Mouse (Mus musculus) kidney, postnatal 14 days (tissue): Measurements from ENCODE around the gene Ywhah.
A peak's percentile ranks its signal among the peaks of the same experiment; 100 is the strongest.
"Not testable (repeated sequence)": the region's sequence is repeated elsewhere in the genome, so short reads cannot be mapped to it uniquely, and the experiment has no call there.

Experiments
- DNase-seq: peaks from one replicate; pipeline ENCODE4 v3.0.0; 2022; ENCODE audit warnings: mixed read lengths

Gene Ywhah

GRCm38 (mm10) chr5:33011132-33012106 lies 7.2 kb upstream of the Ywhah start:
- DNase-seq = peak; percentile 41

GRCm38 (mm10) chr5:33014096-33014495 lies 4.5 kb upstream of the Ywhah start:
- no peak for DNase-seq

DNA sequence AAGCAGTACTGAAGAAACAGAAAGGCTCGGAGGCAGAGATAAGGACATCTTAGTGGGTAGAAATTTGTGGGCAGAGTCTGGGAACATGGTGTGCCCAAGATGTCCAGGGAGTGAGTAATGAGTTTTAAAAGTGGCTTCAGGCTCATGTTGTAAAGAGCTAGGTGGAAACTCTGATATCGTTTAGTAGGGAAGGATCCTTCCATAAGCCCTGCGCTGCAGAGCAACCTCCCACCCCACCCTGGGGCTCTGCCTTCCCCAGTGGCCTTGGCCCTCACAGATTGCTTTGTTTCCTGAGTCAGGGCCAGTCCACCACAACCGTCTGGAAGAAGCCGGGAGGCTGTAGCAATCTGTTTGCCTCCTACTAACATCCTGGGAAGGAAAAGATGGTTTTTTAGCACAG lies 3.0 kb upstream of the Ywhah start:
- no peak for DNase-seq

DNA sequence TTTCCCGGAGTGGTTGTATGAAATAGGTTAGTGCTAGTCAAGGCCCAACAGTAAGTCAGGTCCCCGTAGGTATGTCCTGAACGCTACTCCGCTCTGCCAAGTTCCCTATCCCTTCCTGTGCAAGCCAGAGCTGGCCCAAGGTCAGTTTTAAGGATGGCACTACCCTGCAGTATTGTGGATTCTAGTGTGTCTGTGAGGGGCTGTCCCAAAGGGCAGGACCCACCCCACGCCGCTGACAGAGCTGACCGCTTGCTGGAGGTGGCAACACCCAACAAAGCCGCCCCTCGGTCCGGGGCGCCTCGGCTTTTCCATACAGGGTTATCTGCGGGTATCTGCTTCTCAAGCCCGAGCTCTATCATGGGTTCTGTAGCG lies 441 bp upstream of the Ywhah start:
- no peak for DNase-seq

- DNase-seq = no peak
These were observed 808 bp downstream of the Ywhah start for GRCm38 (mm10) chr5:33019426-33019821.

DNA sequence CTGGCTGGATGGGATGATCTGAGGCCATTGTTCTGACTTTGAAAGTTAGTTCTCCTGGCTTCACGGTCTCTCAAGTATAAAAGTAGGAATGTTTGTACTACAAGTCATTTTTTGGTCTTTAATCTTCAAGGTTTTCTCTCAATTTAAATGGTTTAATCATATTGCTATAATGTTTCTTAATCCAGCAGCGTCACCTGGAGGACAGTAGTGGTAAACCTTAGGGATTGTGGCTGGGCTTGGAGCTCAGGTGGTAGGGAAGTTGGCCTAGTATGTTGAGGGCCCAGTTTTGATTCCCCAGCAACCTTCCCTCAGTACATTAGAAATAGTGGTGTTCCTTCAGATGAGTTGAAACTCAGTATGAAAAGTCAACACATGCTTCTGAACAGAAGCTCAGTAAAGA lies 3.0 kb downstream of the Ywhah start:
- peak; percentile 45 for DNase-seq

GRCm38 (mm10) chr5:33023337-33023736 lies 4.7 kb downstream of the Ywhah start:
- DNase-seq = no peak

DNA sequence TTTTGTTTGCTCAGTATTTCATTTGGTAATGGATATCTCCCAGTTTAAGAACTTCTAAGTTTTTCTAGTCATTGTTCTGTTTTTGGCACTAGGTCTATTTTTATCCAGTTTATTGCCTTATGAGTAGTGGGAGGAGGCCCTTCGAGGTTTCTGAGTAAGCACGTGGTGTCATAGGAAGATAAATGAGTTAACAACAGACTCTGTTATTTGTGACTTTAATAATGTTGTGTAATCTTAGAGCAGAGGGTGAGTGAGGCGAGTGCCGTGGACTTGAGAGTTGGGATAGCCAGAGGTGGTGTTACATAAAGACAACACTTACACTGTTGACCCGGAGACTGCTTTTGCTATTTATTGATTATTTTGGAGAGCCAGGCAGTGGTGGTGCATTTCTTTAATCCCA lies 5.9 kb downstream of the Ywhah start:
- DNase-seq = no peak

DNA sequence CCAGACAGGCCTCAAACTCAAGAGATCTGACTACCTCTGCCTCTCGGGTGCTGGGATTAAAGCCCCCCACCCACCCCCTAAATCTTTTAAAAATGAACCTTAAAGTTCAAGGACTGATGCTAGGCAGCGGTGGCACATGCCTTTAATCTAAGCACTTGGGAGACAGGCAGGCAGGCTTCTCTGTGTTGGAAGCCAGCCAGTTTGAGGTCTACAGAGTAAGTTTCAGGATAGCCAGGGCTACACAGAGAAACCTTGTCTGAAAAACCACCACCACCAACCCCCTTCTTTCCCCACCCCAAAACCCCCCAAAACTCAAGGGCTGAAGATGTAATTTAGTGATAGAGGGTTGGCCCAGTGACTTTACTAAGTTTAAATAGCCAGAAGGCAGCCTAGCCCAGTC lies 10.0 kb downstream of the Ywhah start:
- no peak for DNase-seq

DNA sequence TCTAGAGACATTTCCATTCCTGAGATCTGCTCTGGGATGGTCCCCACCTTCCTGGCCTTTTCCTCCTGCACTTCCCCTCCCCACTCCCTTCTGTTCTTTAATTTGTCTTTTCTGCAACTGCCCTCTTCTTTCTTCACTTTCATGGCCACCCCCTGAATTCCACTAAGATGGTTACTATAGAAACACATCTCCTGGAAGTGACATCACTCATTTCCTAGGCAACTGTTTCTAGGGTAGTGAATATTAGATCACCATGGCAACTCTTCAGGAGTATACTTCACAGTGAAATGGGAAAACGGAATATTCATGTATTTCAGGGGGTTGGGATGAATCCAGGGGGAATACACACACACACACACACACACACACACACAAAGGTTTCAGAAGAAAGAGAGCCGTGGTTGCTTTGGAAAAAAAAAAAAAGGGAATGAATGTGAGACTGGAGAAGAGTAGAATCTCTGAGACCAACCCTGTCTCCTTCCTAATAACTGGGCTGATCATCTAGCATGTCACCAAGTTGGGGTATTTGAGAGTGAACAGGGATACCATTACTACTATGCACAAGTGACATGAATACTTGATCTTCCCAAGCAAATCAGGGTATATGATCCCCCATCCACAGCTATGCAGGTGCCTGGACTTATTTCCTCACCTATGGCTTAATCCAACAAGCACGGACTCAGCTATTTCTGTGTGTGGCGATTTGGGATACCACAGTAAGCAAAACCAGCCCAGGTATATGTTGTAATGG lies 12.0 kb downstream of the Ywhah start:
- no peak for DNase-seq

DNA sequence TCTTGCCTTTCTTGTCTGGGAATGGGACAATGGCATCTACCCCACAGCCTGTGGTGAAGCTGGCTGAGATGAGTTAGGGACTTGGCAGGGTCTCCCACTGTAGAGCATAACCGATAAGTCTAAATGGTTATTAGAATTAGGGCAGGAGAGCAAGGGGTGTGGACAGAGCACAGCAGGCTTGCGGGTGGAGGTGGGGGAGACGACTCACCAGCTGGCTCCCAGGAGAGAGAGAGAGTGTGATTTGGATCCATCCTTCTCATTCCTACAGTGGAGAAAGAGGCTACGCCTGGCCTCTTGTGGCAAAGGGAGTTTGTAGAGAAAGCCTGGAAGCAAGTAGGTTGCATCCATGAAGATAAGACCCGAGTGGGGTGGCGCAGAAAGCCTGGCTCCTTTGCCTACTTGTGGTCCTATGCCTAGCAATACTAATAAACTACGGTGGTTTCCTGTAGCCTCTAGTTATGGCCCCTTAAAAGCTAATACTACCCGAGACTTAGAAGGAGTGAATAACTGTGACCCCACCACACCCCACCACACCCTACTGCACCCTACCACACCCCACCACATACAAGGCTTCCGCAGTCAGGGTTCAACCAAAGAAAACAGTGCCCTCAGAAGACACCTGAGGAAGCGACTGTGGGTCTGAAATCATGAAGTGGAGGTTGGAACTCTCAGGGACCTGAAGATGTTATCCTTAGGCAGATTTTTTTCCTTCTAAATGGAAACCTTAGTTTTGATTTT lies 13.6 kb downstream of the Ywhah start:
- no peak for DNase-seq

- peak; percentile 85 for DNase-seq
These were observed 14.5 kb downstream of the Ywhah start for GRCm38 (mm10) chr5:33033121-33033520.

DNA sequence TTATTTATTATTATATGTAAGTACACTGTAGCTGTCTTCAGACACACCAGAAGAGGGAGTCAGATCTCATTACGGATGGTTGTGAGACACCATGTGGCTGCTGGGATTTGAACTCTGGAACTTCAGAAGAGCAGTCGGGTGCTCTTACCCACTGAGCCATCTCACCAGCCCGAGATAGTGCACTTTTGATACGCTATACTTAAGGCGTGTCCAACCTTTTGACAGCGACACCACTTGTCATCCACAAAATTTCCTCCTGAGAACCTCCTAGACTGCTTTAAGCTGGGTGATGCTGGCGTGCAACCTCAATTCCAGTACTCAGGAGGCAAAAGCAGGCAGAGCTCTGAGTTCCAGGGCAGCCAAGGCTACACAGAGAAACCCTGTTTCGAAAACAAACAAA lies 15.0 kb downstream of the Ywhah start:
- not testable (repeated sequence) for DNase-seq

DNA sequence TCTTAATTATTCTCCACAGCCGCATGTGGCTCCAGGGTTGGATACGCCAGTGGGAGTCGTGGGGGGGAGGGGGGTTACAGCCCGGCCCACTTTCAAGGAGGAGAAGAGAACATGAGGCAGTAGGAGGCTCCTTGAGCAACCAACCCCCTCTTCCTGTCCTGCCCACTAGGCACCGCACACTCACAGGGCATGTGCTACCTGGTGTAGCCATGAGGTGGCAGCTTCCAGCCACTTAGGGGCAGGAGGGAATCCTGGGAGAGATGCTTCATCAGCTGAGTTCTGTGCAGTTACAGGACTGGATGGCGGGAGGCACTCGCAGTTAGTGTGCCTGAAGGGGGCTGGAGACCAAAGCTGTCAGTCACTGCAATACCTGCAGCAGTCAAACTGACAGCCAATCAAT lies 15.5 kb downstream of the Ywhah start:
- DNase-seq = peak; percentile 28

DNA sequence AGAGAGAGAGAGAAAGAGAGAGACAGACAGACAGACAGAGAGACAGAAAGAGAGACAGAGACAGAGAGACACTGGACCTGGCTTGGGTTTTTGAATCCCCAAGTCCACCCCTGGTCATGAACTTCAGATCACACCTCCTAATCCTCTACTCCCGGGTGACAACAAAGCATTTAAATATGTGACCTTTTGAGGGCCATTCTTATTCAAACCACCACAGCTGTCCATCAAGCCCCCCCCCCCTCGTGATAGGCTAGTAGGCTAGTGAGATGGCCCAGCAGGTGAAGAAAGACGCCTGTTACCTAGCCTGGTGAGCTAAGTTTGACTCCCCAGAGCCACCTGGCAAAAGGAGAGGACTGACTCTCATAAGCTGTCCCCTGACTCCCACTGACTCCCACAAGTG lies 16.3 kb downstream of the Ywhah start:
- DNase-seq = no peak

DNA sequence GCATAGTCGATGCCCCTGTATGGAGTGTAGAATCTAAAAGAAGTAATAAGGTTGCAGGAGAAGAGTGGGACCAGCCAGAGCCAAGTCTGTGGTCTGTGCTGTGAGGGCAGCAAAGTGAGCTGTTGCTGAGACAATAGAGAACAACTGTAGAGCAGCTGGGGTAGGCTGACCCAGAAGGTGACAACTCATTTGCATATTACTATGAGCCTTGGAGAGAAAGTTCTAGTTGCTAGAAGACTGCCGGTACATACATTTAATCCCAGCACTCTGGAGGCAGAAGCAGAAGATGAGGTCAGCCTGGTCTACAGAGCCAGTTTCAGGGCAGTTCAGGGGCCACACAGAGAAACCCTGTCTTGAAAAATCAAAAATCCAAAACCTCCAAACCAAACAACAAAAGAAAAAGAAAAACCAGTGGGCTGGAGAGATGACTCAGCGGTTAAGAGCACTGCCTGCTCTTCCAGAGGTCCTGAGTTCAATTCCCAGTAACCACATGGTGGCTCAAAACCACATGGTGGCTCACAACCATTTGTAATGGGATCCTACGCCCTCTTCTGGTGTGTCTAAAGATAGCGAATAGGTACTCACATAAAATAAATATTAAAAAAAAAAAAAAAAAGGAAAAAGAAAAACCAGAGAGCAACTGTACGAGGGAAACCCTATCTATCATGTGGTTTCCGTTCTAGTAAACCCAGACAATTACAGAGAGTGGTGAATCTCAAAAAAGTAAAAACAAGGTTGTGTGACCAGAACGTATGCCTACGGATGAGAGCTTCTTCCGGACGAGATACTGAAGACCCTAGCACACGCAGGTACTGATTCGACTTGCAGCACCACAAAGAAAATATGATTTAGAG lies 20.3 kb downstream of the Ywhah start:
- DNase-seq = no peak

DNA sequence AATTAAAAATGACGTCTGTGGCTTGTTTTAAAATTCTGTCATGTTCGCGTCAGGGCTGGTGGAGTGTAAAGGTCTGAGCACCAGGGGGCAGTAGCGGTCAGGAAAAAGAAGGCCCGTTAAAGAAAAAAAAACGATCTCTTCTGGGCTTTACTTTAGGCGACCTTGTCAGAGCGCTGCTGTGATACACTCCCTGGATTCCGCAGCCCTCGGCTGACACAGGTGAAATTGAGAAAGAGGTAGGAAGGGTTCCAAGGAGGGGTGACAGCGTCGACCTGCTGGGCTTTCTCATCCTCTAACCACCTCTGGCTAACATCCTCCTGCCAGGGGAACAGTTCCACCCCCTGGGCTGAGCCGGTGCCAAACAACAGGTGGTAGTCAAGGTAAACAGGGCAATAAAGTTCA lies 20.9 kb downstream of the Ywhah start:
- DNase-seq = peak; percentile 78

- DNase-seq = not testable (repeated sequence)
These were observed 22.1 kb downstream of the Ywhah start for GRCm38 (mm10) chr5:33040735-33041134.

DNA sequence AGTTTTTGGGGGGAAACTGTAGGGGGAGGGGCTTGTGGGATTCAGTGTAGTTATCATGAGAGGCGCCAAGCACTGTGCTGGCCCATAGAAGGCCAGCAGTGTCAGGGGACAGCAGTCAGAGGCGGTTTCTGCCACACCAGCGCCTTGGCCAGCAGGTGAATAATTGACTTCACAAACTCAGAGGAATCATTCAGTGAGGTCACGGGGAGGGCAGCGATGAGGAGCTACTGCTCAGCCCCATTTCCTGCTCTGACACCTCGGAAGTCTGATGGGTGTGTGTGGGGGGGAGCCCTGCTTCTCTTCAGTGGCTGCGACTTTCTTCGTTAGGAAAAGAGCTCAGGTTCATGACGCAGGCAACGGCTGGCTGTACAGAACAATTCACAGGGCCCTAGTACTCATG lies 24.8 kb downstream of the Ywhah start:
- peak; percentile 83 for DNase-seq

DNA sequence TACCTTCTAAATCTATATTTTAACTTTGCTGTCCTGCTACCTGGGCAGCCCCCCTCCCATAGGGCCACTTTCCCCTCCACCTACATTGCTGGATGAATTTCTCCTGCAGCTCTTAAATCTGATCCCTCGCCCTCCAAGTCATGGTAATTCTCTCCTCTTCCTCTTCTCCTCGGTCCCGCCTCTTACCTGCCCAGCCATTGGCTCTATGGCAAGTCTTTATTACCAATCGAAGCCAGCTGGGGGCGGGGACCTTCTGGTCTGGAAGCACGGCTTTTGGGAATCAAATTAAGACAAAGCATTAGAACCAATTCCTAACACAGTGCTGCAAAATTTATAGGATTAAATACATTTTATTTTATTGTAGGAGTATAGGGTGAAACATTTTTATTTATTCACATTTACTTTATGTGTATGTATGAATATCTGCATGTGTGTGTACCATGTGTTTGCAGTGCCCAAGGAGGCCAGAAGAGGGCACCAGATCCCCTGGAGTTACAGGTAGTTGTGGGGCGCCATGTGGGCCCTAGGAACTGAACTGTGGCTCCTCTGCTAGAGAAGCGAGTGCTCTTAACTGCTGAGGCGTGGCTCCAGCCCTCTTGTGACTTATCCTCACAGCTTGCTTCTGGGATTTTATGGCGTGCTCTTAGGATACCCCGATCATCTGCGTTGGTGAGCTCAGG lies 26.2 kb downstream of the Ywhah start:
- no peak for DNase-seq

DNA sequence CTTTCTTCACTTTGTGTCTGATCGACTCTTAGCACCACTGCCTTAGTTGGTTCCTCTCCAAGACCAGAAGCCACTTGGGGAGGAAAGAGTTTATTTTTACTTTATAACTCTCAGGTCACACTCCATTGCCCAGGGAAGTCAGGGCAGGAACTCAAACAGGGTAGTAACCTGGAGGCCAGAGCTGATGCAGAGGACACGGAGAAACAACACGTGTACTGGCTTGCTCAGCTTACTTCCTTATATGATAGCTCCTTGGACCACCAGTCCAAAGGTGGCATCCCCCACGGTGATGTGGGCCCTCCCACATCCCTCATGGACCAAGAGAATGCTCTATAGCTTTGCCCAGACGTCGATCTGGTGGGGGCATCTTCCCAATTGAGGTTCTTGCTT lies 26.7 kb downstream of the Ywhah start:
- DNase-seq = peak; percentile 59
